Mouse (Mus musculus): Measurements from ENCODE around the gene Slc25a51.

Slc25a51 gene

DNA sequence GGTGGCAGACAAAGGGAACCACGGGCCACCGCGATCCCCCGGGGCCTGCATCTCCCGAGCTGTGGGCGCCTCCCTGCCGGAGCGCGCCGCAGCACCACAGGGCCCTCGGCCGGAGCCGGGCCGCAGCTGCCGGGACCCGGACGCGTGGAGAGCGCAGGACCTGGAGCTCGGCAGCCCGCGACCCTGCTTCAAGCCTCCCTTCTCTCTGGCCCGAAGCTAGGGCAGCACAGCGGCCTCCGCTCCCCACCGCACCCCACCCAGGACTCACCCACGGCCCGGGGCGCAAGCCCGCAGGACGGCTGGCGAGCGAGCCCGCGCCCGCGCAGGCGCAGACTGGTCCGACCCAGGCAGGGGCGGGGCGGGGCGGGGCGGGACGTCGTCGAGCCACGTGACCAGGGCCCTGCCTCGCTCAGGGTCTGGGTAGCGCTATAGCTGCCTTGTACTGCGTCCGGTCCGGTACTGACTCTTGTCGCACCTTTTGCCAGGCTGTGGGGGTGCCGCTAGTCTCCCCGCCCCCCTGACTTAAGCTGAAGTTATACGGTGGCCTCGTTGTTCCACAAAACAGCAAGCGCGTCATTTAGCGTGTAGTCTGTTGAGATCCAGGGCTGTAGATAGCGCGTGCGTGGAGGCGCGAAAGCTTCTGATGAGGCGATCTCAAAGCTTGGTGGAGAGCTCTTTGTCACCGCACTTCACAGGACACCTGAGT, at the start of gene Slc25a51:
Gene Slc25a51, minus strand, starts transcription at position 340 of the 706 bp plus-strand sequence.
- POLR2A ChIA-PET = interaction anchor here (0.5 to 3.9 kb wide), 54 partner anchors 9 to 1078 kb away, joined by 3 to 34 read pairs (median 5); partner anchors contain the start of genes Tomm5 (in 2 of the 4), Dcaf10 (in 1 of the 4), Exosc3 (in 1 of the 4) and Zbtb5 (in 1 of the 4)
- CTCF ChIA-PET = interaction anchor here (0.5 to 1.2 kb wide), 10 partner anchors 10 to 617 kb away, joined by 3 to 6 read pairs (median 3); no protein-coding TSS in a partner anchor

DNA sequence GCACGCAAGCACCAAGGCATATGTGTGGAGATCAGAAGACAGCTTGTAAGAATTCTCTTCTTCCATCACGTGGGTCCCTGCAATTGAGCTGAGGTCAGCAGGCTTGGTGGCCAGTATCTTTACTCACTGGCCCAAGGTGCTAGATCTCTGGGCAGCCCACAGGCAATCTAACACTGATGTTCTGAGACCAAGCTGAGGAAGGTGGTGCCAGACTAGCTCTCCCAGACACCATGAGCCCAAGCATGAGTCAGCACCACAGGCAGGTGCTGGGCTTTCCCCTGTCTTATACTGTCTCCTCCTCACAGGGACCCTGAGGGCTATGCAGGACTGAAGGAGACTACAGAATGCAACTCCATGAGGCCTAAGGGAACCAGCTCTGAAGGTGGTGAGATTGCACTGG, 49.0 kb upstream of the Slc25a51 start:
- CTCF ChIA-PET = no interaction called here
- POLR2A ChIA-PET = interaction anchor here in 2 of 4 experiments (0.5 to 2.0 kb wide), 13 partner anchors 9 to 993 kb away, joined by 3 to 7 read pairs (median 3); no protein-coding TSS in a partner anchor

DNA sequence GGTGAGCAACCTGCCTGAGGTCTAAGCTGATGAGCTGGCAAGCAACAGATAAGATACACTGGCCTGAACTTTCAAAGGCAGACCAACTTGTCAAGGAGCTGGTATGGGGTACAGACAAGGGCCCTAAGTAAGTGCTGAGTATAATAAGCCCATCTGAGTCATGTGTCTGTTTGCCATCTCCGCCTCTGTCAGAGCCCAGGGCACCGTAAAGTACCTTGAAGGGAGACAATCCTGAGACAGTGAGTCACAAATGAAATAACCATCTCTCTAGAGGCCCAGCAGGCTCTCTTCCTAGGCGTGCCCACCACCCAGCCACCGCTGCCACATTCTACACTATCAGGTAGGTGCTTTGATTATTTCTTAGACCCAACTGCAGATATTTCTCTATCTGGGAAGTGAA, 46.4 kb upstream of the Slc25a51 start:
- CTCF ChIA-PET = no interaction called here

DNA sequence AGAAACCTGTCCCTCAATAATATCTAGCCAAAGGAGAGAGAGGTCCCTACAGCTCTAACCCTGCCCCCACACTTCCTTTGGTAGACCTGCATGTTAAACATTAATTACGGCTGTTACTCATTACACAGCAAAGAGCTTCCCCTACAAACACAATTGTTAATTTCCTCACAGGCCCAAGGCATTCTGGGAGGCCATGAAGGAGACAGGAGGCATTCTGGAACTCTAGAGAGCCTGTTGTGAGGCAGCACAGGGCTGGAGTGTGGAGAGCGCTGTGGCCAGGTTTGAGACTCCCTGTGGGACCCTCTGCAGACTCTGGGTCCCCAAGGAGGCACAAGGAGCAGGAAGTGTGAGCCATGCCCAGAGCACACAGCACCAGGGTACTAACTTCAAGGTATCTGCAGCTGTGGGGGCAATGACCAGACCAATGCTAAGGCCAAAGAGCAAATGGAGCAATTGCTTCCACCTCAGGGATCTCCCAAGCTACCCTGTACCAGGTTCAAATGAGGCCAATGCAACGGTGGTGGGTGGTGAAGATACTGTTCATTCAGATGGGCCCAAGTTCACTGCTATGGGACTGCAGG, 44.8 kb upstream of the Slc25a51 start:
- POLR2A ChIA-PET = interaction anchor here in 2 of 4 experiments (0.8 to 2.9 kb wide), 10 partner anchors 10 to 37 kb away, joined by 3 to 13 read pairs (median 4); no protein-coding TSS in a partner anchor
- CTCF ChIA-PET = interaction anchor here in 1 of 4 experiments (1.7 kb wide), 1 partner anchor 27 kb away, joined by 5 read pairs; no protein-coding TSS in a partner anchor

More for the DNA sequence above, 46.4 kb upstream of the Slc25a51 start:
- POLR2A ChIA-PET = interaction anchor here in 1 of 4 experiments (1.0 to 2.9 kb wide), 4 partner anchors 11 to 37 kb away, joined by 4 to 13 read pairs (median 4); no protein-coding TSS in a partner anchor

DNA sequence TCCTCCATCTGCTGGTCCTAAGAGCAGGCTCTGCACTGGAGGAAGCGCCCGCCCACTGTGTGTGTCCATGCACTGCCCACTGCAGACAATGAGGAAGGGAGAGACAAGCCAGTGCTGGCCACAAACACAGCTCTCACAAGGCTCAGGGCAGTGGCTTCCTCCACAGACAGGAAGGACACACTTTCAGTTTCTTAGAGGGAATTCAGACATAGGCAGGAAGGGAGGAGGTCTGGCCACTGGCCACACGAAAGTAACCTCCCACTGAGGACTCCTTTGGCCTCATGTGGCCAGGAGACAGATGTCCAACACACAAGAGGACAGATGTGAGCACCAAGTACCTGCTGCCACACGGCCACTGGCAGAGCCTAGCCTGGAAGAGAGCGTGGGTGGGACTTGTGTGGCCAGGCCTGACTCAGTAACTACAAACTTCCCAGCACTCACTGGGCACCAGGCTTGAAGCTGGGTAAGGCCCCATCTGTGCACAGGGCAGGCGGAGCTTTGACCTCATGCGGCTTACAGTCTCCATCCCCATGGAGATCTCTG, 44.1 kb upstream of the Slc25a51 start:
- ChIA-PET CTCF (no interaction called here), POLR2A (interaction anchor here in 2 of 4 experiments (0.8 to 2.9 kb wide), 6 partner anchors 9 to 38 kb away, joined by 3 to 13 read pairs (median 4); no protein-coding TSS in a partner anchor)

DNA sequence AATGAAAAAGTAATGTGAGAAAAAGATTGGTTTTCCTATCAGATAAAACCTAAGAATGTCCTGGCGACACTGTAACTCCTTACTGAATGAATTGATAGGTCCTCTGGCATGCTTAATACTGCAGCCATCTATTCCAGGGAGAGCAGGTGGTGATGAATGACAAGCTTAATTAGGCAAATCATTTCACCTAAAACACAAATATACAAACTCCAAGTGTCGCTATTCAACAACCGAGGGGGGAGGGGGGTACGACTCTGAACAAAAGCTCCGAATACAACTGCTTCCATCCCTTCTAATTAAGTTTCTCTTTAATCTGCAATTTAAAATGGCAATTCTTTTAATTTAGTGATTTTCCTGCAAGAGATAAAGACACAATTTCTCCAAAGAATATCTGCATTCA, 40.4 kb upstream of the Slc25a51 start:
- POLR2A ChIA-PET = interaction anchor here in 2 of 4 experiments (0.7 to 1.1 kb wide), 5 partner anchors 9 to 16 kb away, joined by 3 read pairs; no protein-coding TSS in a partner anchor
- CTCF ChIA-PET = interaction anchor here in 2 of 4 experiments (0.6 to 1.3 kb wide), 2 partner anchors 34 to 159 kb away, joined by 3 to 7 read pairs; no protein-coding TSS in a partner anchor

DNA sequence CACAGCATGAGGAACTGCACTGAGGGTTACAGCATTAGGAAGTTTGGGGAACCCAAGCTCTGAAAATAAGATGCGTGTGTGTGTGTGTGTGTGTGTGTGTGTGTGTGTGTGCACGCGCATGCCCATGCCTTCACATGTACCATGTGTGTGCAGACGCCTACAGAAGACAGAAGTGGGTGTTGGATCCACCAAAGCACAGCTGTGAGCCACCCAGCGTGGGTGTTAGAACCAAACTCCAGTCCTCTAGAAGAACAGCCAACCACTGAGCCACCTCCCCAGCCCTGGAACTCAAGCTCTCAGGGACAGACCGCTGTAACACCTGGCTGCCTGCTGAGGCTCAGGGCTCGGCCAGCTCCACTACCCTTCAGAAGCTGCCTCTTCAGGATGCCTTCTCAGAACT, 39.9 kb upstream of the Slc25a51 start:
- ChIA-PET CTCF (interaction anchor here in 2 of 4 experiments (0.6 to 1.3 kb wide), 3 partner anchors 35 to 159 kb away, joined by 3 to 7 read pairs (median 3); no protein-coding TSS in a partner anchor), POLR2A (interaction anchor here in 2 of 4 experiments (0.5 to 1.1 kb wide), 6 partner anchors 9 to 371 kb away, joined by 3 to 5 read pairs (median 3); no protein-coding TSS in a partner anchor)

DNA sequence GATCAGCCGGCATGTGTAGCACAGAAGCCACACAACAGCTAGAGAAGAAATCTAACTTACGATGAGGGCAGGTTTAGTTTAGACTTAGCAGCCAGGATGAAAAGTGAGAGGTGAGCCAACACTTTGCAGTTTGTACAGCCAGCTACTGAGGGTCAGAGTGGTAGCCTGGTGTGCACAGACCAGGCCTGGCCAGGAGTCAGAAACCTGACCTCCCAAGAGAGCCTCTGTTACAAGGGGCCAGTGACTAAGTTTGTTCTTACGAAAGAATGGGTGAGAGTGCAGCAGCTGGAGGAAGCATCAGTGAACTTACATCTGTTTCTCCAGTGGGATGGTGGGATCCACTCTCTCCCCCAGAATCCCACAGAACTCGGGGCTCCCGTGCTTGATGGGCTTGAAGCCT, 38.6 kb upstream of the Slc25a51 start:
- POLR2A ChIA-PET = interaction anchor here in 1 of 4 experiments (0.7 kb wide), 1 partner anchor 43 kb away, joined by 3 read pairs; no protein-coding TSS in a partner anchor
- CTCF ChIA-PET = interaction anchor here in 1 of 4 experiments (0.6 kb wide), 1 partner anchor 1086 kb away, joined by 3 read pairs; no protein-coding TSS in a partner anchor

DNA sequence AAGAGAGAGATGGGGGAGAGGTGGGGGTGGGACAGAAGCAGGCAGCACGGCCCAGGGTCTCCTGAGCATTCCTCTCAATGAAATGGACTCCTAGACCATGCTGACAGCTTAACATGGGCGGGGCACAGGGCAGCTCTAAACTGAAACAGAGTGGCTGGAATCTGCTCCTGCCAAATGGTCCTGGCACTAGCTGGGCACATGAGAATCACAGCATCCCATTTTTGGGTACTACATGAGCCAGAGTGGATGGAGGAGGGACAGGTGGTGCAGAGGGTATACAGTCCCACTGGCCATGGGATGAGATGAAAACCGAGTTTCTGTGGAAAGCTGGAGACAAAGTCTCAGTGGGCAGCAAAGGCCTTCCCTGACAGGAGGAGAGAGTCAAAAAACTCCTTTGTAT, 36.7 kb upstream of the Slc25a51 start:
- POLR2A ChIA-PET = interaction anchor here in 2 of 4 experiments (0.6 to 0.9 kb wide), 4 partner anchors 9 to 180 kb away, joined by 3 to 7 read pairs (median 4); partner anchors contain the start of gene Slc25a51 (in 1 of the 2)
- CTCF ChIA-PET = interaction anchor here in 2 of 4 experiments (0.5 to 0.7 kb wide), 2 partner anchors 9 to 1781 kb away, joined by 4 read pairs; no protein-coding TSS in a partner anchor

DNA sequence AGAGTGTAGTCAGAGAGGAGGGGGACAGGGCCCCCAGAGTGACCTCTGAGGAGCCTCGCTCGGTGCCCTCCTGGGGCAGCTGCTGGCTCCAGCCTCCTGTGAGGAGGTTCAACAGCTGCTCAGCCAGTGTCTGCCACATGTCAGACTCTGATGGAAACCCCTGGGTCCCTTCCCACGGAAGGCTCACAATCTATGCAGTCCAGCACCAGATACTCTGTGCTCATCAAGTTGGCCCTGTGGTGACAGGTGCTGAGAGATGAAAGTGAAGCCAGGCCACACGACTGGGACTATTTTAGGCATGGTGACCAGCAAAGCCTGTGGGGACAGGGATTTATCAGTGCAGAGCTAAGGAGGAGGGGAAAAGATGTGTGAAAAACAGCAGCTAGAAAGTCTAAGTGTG, 36.2 kb upstream of the Slc25a51 start:
- ChIA-PET POLR2A (interaction anchor here in 2 of 4 experiments (0.6 to 0.7 kb wide), 3 partner anchors 9 to 180 kb away, joined by 4 to 7 read pairs (median 5); partner anchors contain the start of gene Slc25a51 (in 1 of the 2)), CTCF (interaction anchor here in 1 of 4 experiments (0.7 kb wide), 1 partner anchor 9 kb away, joined by 4 read pairs; no protein-coding TSS in a partner anchor)

DNA sequence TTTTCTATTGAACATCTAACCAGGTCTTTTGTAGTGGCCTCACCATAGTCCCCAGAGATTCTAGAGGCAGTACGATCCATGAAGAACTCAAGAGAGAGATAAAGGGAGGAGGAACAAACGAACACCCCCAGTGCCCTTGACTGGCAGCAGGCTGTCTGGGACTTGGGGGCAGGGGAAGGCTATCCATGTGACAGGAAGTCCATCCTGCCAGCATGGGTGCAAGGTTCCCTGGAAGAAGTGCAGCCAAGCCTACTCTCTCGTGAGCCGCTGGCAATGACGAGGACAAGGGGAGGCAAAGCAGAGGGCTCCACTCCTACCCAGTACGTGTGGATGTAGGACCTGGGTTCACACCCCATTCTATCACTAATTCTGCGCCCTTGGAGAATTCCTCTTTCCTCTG, 35.1 kb upstream of the Slc25a51 start:
- ChIA-PET POLR2A (interaction anchor here in 1 of 4 experiments (0.8 kb wide), 1 partner anchor 9 kb away, joined by 3 read pairs; no protein-coding TSS in a partner anchor), CTCF (no interaction called here)

DNA sequence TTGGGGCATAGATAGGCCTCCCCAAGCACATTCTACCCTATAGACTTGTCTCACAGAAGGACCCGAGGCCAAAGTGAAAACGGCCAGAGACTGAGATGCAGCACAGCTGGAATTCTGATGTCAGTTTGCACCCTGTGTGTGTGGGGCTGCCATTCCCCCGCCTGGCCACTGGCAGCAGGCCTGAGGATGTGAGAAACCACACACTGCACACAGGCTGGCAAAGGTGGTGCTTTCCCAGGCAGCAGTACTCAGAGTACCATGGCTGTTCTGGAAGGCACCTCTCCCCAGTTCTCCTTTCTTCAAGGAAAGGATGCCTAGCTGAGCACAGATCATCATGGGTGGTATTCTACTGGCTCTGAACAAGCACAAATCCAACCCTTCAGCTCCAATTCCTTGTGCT, 33.7 kb upstream of the Slc25a51 start:
- ChIA-PET POLR2A (no interaction called here), CTCF (interaction anchor here in 1 of 4 experiments (0.6 kb wide), 1 partner anchor 598 kb away, joined by 5 read pairs; no protein-coding TSS in a partner anchor)

DNA sequence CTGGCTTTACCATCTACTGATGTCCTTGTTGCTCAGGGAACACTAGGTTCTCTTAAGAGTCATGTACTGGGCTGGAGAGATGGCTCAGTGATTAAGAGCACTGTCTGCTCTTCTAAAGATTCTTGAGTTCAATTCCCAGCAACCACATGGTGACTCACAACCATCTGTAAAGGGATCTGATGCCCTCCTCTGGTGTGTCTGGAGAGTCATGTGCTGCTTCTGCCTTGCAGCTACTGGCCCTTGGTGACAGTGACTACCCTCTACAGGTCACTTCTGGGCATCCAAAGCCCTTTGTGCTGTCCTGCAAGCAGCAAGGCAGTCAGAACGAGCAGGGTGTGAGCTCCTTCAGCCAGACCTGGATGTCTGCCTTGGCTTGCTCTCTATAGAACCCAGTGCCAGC, 33.2 kb upstream of the Slc25a51 start:
- ChIA-PET POLR2A (interaction anchor here in 2 of 4 experiments (0.5 to 1.1 kb wide), 2 partner anchors 17 to 27 kb away, joined by 3 read pairs; no protein-coding TSS in a partner anchor), CTCF (interaction anchor here in 1 of 4 experiments (0.6 kb wide), 1 partner anchor 599 kb away, joined by 5 read pairs; no protein-coding TSS in a partner anchor)

DNA sequence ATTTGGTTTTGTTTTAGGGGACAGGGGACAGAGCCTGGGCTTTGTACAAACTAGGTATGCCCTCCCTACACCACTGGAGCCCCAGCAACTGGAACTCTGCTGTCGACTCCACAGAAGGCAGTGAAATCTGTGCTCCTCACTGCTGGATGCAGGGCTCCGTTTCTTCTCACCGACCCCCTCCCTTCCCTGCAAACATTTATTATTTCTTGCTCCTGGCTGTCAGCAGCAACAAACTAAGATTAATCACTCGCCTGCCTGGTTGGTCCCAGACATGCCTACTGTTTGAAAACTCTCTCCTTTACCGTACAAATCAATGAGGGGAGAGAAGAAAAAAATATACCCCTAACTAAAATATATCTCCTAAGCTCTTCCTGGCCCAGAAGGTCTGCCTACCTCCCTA, 30.7 kb upstream of the Slc25a51 start:
- POLR2A ChIA-PET = interaction anchor here in 2 of 4 experiments (1.1 to 4.3 kb wide), 5 partner anchors 9 to 107 kb away, joined by 3 to 21 read pairs (median 4); no protein-coding TSS in a partner anchor
- CTCF ChIA-PET = interaction anchor here in 1 of 4 experiments (2.1 kb wide), 1 partner anchor 12 kb away, joined by 6 read pairs; no protein-coding TSS in a partner anchor

DNA sequence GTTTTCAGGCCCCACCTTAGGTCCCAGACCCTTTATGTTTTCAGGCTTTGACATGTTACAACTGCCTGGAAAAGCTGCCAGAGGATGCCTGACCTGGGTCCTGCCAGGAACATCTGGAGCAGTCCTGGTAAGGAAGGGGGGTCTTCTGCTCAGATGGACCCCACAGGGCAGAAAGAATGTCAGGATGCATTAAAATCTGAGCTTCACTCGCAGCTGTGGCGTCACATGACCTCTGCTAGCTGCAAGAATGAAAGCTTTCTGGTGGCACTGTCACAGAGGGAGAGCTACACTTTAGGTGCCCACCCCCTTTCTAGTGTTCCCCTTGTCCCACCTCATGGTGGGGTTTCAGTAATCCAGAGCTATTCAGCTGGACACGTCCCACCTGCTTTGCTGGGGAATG, 28.4 kb upstream of the Slc25a51 start:
- CTCF ChIA-PET = interaction anchor here in 2 of 4 experiments (0.7 to 1.4 kb wide), 2 partner anchors 10 to 436 kb away, joined by 3 to 5 read pairs (median 3); no protein-coding TSS in a partner anchor
- POLR2A ChIA-PET = interaction anchor here in 3 of 4 experiments (0.7 to 4.3 kb wide), 15 partner anchors 10 to 76 kb away, joined by 3 to 21 read pairs (median 3); no protein-coding TSS in a partner anchor

DNA sequence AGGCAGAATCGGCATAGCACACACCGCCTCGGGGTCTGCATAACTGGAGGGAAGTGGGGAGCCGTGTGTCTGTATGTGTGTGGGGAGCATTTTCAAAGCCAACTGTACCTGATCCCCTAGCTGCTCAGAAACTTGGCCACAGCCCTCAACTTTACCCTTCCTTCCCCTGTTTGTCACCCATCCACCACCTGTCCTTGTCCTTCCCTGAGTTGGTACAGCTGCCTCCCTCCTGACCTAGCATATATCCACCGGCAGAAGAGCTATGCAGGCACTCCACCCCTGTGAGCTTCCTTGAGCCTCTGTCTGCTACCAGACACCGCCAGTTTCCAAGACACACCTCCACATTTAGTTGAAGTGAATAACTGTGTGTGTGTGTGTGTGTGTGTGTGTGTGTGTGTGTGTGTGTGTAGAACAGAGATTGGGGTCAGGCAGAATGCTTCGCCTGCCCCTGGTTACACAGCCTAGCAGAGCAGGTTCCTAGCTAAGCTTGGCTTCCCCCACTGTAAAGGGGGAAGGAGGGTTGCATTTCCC, 27.9 kb upstream of the Slc25a51 start:
- ChIA-PET CTCF (interaction anchor here in 3 of 4 experiments (0.6 to 1.4 kb wide), 5 partner anchors 9 to 437 kb away, joined by 3 to 5 read pairs (median 3); no protein-coding TSS in a partner anchor), POLR2A (interaction anchor here in 3 of 4 experiments (0.6 to 4.3 kb wide), 15 partner anchors 9 to 92 kb away, joined by 3 to 21 read pairs (median 3); no protein-coding TSS in a partner anchor)

DNA sequence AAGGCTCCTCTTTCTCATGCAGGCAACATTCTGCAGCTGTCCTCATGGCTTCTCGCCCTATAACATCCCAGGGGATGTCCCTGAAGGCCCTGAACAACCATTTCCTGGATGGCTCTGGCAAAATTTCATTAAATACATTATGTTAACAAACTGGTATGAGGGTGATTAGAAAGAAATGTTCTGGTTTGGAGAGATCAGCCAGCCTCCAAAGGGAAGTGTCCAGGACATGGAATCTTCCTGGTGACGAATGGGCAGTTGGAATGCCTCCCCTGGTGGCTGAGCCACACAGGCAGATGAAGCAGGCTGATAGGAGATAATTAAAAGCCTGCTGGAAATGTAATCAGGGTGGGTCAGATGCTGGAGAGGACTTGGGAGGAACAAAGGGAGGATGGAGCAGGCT, 27.3 kb upstream of the Slc25a51 start:
- ChIA-PET POLR2A (interaction anchor here in 3 of 4 experiments (0.5 to 4.3 kb wide), 10 partner anchors 9 to 91 kb away, joined by 3 to 21 read pairs (median 4); partner anchors contain the start of gene Slc25a51 (in 1 of the 3)), CTCF (interaction anchor here in 3 of 4 experiments (0.6 to 1.4 kb wide), 4 partner anchors 9 to 257 kb away, joined by 3 to 4 read pairs (median 3); no protein-coding TSS in a partner anchor)
